Mouse (Mus musculus) thymus, adult 18-20 months (tissue): ENCODE data around the gene Gm5089.
"Not testable (repeated sequence)": the region's sequence is repeated elsewhere in the genome, so short reads cannot be mapped to it uniquely, and the experiment has no call there.

Experiments
- DNase-seq, 2 experiments: peaks; one replicate each; pipeline ENCODE4 v3.0.0; 2022; ENCODE audit warnings: mixed read lengths in 2 of 2

Gene Gm5089

GRCm38 (mm10) chr14:122477261-122477671 is 26.4 kb upstream of the Gm5089 start:
- no peak for DNase-seq

- no peak for DNase-seq
Measured at GRCm38 (mm10) chr14:122476822-122477215, 25.9 kb upstream of the Gm5089 start.

DNA sequence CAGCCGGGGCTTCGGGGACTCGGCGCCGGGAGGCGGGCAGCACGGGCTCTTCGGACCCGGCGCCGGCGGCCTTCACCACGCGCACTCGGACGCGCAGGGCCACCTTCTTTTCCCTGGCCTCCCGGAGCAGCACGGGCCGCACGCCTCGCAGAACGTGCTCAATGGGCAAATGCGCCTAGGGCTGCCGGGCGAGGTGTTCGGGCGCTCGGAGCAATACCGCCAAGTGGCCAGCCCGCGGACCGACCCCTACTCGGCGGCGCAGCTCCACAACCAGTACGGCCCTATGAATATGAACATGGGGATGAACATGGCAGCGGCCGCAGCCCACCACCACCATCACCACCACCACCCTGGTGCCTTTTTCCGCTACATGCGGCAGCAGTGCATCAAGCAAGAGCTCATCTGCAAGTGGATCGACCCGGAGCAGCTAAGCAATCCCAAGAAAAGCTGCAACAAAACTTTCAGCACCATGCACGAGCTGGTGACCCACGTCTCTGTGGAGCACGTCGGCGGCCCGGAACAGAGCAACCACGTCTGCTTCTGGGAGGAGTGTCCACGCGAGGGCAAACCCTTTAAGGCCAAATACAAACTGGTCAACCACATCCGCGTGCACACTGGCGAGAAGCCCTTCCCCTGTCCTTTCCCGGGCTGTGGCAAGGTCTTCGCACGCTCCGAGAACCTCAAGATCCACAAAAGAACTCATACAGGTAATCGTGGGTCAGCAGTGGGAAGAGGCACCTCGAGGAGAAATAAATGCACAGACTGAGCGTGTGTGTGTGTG is 25.3 kb upstream of the Gm5089 start:
- DNase-seq: no peak

DNA sequence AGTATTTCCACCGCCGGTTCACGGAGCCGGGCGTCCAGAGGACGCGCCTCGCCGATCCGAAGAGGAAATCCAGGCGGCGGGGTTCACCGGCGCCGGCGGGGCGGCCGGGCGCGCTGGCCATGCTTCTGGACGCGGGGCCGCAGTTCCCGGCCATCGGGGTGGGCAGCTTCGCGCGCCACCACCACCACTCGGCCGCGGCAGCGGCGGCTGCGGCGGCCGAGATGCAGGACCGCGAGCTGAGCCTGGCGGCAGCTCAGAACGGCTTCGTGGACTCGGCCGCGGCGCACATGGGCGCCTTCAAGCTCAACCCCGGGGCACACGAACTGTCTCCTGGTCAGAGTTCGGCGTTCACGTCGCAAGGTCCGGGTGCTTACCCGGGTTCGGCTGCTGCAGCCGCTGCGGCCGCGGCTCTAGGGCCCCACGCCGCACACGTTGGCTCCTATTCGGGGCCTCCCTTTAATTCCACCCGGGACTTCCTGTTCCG is 24.7 kb upstream of the Gm5089 start:
- no peak for DNase-seq

- DNase-seq: no peak
Measured at GRCm38 (mm10) chr14:122474891-122475556, 24.1 kb upstream of the Gm5089 start, which contains the start of gene Zic2. Zic2 (plus strand) TSS chr14:122475435.

- no peak for DNase-seq
Measured at GRCm38 (mm10) chr14:122474041-122474890, 23.4 kb upstream of the Gm5089 start.

GRCm38 (mm10) chr14:122473211-122473751 is 22.4 kb upstream of the Gm5089 start:
- no peak for DNase-seq

GRCm38 (mm10) chr14:122472647-122473046 is 21.7 kb upstream of the Gm5089 start:
- DNase-seq: no peak

DNA sequence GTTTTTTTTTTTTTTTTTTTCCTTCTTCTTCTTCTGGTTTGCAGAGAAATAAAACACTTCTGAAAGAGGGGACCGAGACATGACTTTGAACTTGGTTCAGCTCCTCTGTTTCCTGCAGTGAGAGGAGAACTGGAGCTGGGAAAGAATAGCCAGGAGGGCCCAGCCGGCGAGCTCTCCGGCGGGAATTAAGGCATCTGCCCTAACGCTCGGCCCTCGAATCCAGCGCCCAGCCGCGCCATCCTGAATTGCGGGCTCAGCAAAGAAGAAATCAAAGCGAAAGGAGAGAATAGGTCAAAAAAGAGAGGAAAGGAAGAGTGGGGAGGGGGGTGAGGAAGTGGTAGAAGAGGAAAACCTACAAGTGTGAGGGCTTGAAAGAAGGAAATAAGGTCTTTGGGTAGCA is 21.2 kb upstream of the Gm5089 start:
- no peak for DNase-seq

DNA sequence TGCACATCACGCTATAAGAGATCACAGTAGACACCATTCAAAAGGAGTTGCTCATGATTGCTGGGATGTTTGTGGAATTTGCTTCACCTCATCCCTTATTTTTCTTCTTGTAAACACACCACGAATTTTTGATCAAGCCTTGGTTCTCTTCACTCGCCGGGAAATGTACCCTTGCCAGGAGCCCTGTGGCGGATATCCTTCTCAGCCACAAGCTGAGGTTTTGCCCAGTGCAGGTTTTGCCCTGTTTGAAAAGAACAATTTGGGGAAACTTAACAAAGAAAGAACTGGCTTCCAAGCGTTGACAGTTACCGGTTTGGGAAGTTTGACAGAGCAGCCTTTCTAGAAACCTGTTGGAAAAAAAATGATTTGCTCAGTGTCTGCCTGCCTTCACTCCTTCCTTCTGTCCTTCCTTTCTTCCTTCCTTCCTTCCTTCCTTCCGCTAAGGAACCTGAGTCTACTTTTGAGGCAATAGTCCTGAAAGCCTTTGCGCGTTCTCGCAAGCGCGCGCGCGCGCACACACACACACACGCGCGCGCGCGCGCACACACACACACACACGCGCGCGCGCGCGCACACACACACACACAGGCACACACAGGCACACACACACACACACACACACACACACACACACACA is 20.7 kb upstream of the Gm5089 start:
- no peak for DNase-seq

DNA sequence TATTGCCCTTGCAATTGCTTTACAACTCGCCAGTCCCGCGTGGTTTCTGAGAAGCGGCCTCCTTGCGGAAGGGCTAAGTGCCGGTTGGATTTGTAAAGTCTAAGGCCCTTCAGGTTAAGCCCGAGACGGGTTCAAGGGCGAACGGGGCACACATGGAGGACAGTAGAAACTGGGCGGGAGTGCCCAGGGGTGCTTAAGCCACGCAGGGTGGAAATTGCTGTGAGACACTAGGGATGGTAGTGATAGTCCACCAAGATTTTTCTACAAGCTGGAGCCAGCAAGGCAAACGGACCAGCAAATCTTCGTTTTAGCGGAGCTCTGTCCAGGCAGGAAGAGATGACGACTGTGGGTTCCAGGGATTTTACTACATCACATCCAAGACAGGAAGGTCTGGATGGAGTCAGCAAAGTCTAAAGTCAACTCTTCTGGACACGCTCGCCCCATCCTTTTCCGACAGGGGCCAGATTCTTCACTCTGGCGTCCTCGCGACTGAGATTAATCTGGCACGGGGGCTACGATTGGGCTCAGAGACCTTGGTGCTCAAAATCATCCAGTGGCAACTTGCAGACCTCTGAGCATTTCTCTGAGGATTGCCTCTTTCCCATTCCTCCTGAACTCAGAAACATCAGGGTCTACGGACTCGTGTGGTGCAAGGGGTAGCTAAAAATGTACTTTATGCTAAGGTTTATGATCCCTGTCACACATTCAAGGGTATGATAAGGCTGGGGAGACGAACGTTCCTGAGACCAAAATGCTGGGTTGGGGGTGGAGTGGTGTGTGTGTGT is 18.2 kb upstream of the Gm5089 start:
- no peak for DNase-seq

DNA sequence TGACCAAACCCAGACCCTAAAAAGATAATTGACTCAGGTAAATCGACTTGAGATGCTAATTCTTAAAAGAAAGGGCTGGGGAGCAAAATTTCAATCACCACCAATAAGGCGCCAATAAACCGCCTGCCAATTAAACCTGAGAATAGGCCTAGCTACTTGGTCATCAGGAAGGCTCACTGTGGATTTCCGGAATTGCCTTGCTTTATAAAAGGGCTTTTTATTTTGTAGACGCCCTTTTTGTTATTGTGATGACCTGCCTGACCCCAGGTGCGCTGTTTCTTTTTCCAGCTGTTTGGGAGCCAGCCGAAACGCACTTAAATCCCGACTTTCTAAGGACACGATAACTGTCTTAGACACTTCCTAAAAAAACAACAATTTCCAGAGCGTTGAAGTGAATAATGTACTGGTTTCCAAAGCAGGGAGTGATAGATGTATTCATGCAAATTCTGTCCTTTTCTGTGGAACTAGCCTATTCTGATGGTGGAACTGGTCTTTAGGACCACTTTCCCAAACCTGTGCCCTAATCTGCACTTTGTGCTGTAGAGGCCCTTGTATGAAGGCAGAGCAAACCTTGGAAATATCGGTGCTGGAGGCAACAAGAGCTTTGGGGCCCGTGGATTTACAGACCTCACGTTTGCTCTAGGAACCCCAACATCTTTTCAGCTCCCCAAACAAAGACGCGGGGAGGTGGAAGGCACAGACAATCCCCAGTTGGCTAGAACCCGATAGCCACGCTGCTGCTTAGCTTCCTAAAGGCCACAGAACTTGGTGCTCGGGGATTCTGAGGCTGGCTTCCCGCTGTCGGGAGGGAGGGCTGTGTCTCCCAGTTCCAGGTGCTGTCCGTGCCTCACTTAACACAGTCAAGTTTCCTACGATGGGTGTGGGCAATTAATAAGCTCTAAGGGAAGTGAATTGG is 17.3 kb upstream of the Gm5089 start:
- no peak for DNase-seq

GRCm38 (mm10) chr14:122466756-122467362 is 15.9 kb upstream of the Gm5089 start:
- DNase-seq: no peak

DNA sequence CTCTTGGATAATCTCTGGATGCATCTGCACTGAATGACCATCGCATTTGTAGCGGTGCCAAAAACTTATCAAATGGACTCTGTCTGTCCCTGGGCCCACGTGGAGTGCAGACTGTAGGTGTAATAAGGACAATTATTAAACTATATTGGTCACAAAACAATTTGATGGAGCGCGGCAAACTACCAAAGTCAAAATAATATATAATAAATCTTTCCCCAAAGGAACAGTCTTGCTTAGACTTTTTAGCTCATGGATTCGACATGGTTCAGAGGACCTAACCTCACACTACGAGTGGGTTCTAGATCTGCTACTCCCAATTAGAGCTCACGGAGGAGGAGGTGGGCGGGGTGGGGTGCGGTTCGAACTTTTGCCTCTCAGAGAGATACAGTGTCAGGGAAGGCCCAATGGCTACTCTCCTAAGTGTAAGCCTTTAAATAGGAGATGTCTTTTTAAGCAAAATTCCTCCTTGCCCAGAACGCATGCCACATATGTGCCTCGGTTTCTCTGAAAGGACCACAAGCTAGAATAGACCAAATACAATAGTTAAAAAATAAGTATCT is 15.1 kb upstream of the Gm5089 start:
- no peak for DNase-seq

DNA sequence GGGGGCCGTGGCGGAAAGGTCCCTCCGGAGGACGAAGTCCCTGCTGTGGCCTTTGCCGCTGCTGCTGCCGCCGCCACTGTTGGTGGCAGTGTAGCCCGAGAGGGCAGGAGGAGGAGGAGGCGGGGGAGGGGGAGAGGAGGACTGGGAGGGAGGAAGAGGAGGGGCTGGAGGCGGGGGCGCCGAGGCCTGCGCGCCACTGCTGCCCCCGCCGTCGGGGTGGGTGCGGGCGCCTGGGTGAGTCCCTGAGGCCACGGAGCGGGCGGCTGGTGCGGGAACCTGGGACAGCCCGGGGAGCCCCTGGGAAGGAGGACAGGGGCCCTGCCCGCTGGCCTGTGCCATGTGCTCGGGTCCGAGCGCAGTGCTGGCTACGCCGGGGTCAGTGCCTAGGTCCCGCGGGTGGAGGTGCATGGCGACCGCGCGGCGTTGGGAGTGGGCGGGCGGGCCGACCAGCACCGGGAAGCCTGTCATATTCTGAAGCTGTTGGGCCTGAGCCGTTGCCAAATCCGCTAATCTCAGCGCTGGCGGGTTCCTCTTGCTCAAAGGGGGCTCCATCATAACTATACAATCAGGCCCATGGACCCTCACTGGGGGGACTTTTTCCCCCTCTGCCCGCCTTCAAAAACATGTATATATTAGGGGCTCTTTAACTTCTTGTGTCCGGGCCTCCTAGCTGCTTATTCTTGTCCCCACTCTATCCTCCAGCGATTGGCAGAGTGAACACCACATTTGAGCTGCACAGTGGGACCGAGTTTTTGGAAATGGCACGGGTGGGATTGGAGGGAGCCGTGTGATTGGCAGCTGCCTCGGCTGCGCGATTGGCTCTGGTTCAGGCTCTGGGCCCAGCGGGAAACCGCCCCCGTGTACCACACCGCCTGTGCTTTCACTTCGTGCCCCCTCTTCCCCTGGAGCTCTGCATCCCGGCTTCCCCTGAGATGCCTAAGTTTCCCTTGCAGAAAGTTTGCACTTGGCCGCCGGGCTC is 14.1 kb upstream of the Gm5089 start, which contains the start of gene Zic5:
TSS of gene Zic5 (minus strand) at position 915 of the 979 bp plus-strand sequence.
- DNase-seq: no peak

DNA sequence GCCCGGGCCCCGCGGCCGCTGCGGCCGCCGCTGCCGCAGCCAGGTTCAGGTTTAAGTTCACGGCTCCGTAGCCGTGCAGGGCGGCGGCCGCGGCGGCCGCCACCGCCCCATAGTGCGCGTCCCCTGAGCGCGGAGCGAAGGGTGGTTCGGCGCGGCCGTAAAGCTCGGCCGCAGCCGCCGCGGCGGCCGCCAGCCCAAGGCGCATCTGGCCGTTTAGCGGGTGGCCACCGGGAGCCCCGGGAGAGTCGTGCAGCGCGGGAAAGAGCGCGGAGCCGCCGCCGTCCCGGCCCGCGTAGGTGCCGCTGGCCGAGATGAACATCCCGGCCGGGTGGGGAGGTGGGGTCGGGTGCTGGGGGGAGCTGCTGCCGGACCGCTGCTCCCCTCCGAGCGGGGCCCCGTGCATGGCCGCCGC is 13.4 kb upstream of the Gm5089 start:
- DNase-seq: no peak

DNA sequence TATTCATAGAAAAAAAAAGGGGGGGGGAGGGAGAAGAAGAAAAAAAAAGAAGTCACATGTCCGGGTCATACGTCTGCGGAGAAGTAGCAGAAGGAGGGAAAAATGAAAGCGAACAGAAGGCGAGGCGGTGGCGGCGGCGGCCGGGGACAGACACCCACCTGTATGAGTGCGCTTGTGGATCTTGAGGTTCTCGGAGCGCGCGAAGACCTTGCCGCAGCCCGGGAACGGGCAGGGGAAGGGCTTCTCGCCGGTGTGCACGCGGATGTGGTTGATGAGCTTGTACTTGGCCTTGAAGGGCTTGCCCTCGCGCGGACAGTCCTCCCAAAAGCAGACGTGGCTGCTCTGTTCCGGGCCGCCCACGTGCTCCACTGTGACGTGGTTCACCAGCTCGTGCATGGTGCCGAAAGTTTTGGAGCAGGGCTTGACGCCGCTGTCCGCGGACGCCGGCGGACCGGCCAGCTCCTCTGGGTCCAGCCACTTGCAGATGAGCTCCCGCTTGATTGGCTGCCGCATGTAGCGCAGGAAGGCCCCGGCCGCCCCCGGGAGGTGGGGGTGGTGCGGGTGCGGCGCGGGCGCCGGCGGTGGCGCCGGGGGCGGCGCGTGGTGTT is 12.9 kb upstream of the Gm5089 start:
- DNase-seq: not testable (repeated sequence)
